Mouse (Mus musculus): Measurements from ENCODE around the gene Ryr1. TPM values are rescaled to one million over a fixed set of nuclear protein-coding genes. Genes with fewer than 3 reads are reported as not detected.

Ryr1 gene
- polyA plus RNA-seq, 1 experiment from 2014 or later, result 0.14 TPM

GRCm38 (mm10) chr7:28957997-28958725 lies 166.8 kb downstream of the Ryr1 start:
- Histone ChIP-seq H3K27me3 (replicated peaks) (no peaks in the 10 kb centered on the region), H3K36me3 (peaks cover 8% of the 10 kb centered on the region; the same call in 1 of the 2 replicates), H3K4me2 (peak overlapping the region; percentile 99), H3K27ac (ENCODE audit: poor library complexity, severe bottlenecking) (peak overlapping the region; percentile 58; the same call in 1 of the 2 replicates), H3K4me3 (no peak overlapping the region), H3K9me3 (replicated peaks) (no peaks in the 10 kb centered on the region), H3K4me1 (replicated peaks) (peaks cover 72% of the 10 kb centered on the region), H3K9ac (peak overlapping the region; percentile 52; the same call in 1 of the 2 replicates)
- ATAC-seq (ENCODE audit: insufficient number of reproducible peaks, low FRiP score), result no peak
- WGBS, result 36% methylated on average over 1 of the region's 1 CpGs

GRCm38 (mm10) chr7:28957286-28957685 lies 167.7 kb downstream of the Ryr1 start:
- no peaks in the 10 kb centered on the region for H3K27me3 ChIP-seq (replicated peaks)
- H3K36me3 ChIP-seq, result peaks cover 8% of the 10 kb centered on the region; the same call in 1 of the 2 replicates
- ATAC-seq (ENCODE audit: insufficient number of reproducible peaks, low FRiP score), result no peak
- WGBS, result 58% methylated on average over 6 of the region's 6 CpGs
- peaks cover 81% of the 10 kb centered on the region for H3K4me1 ChIP-seq (replicated peaks)
- H3K9ac ChIP-seq, result peak overlapping the region; percentile 44
- peak overlapping the region; percentile 27 for H3K4me2 ChIP-seq
- no peaks in the 10 kb centered on the region for H3K9me3 ChIP-seq (replicated peaks)
- H3K27ac ChIP-seq (ENCODE audit: poor library complexity, severe bottlenecking), result peak overlapping the region; percentile 58
- H3K4me3 ChIP-seq, result no peak overlapping the region

- Histone ChIP-seq H3K4me3 (no peak overlapping the region), H3K36me3 (peaks cover 8% of the 10 kb centered on the region; the same call in 1 of the 2 replicates), H3K9ac (no peak overlapping the region), H3K27me3 (replicated peaks) (no peaks in the 10 kb centered on the region), H3K27ac (ENCODE audit: poor library complexity, severe bottlenecking) (peak overlapping the region; percentile 77; the same call in 1 of the 2 replicates), H3K4me2 (no peak overlapping the region), H3K4me1 (replicated peaks) (peaks cover 91% of the 10 kb centered on the region), H3K9me3 (replicated peaks) (no peaks in the 10 kb centered on the region)
- 86% methylated on average over 1 of the region's 1 CpGs for WGBS
- ATAC-seq (ENCODE audit: insufficient number of reproducible peaks, low FRiP score), result no peak
Observed at GRCm38 (mm10) chr7:28956270-28956669, 168.7 kb downstream of the Ryr1 start.

- Histone ChIP-seq H3K4me3 (no peak overlapping the region), H3K9me3 (replicated peaks) (no peaks in the 10 kb centered on the region), H3K27ac (ENCODE audit: poor library complexity, severe bottlenecking) (peak overlapping the region; percentile 77), H3K9ac (peak overlapping the region; percentile 50), H3K27me3 (replicated peaks) (no peaks in the 10 kb centered on the region), H3K4me1 (replicated peaks) (peaks cover 94% of the 10 kb centered on the region), H3K4me2 (peak overlapping the region; percentile 13; the same call in 1 of the 2 replicates), H3K36me3 (peaks cover 10% of the 10 kb centered on the region; the same call in 1 of the 2 replicates)
- ATAC-seq (ENCODE audit: insufficient number of reproducible peaks, low FRiP score), result no peak; the same call in 1 of the 2 replicates
- WGBS, result 42% methylated on average over 5 of the region's 5 CpGs
Observed at GRCm38 (mm10) chr7:28955295-28955897, 169.6 kb downstream of the Ryr1 start.

GRCm38 (mm10) chr7:28954773-28955172 lies 170.2 kb downstream of the Ryr1 start:
- ATAC-seq (ENCODE audit: insufficient number of reproducible peaks, low FRiP score), result no peak
- Histone ChIP-seq H3K4me3 (no peak overlapping the region), H3K27ac (ENCODE audit: poor library complexity, severe bottlenecking) (peak overlapping the region; percentile 77), H3K36me3 (peaks cover 17% of the 10 kb centered on the region; the same call in 1 of the 2 replicates), H3K9ac (peak overlapping the region; percentile 50), H3K4me2 (no peak overlapping the region), H3K27me3 (replicated peaks) (no peaks in the 10 kb centered on the region), H3K9me3 (replicated peaks) (no peaks in the 10 kb centered on the region), H3K4me1 (replicated peaks) (peaks cover 94% of the 10 kb centered on the region)
- WGBS, result 81% methylated on average over 4 of the region's 4 CpGs

GRCm38 (mm10) chr7:28953476-28954376 lies 171.3 kb downstream of the Ryr1 start:
- H3K9ac ChIP-seq, result peak overlapping the region; percentile 65
- H3K4me1 ChIP-seq (replicated peaks), result peaks cover 94% of the 10 kb centered on the region
- H3K27me3 ChIP-seq (replicated peaks), result no peaks in the 10 kb centered on the region
- H3K27ac ChIP-seq (ENCODE audit: poor library complexity, severe bottlenecking), result peak overlapping the region; percentile 89
- ATAC-seq (ENCODE audit: insufficient number of reproducible peaks, low FRiP score), result peak; percentile 42; the same call in 1 of the 2 replicates
- peak overlapping the region; percentile 51 for H3K4me2 ChIP-seq
- peaks cover 24% of the 10 kb centered on the region; the same call in 1 of the 2 replicates for H3K36me3 ChIP-seq
- no peak overlapping the region for H3K4me3 ChIP-seq
- 4% methylated on average over 2 of the region's 2 CpGs for WGBS
- H3K9me3 ChIP-seq (replicated peaks), result no peaks in the 10 kb centered on the region

MicroRNAs encoded within 50 kb of the gene (microRNA counts, 519-probe panel; counts per million panel counts)
- not detected for microRNA mmu-miR-1963

Small RNA genes lying within 50 kb of the gene (microRNA-seq; reads per million reads assigned to microRNA genes)
- gene Gm44408 (not detected), gene Mir1963 (not detected)

Other genes with a start within 250 kb of the Ryr1 start
- gene Capn12, start 243.8 kb downstream of the Ryr1 start, polyA plus RNA-seq (2016; fragmentation: Nextera tagmentation; extraction: Ambion mirVana), result 0.17 and 0.27 TPM in 2 replicates
- gene Actn4, start 162.8 kb downstream of the Ryr1 start, polyA plus RNA-seq (2016; fragmentation: Nextera tagmentation; extraction: Ambion mirVana), result 317 and 318 TPM in 2 replicates
- 254 and 255 TPM in 2 replicates for gene Eif3k, start 143.3 kb downstream of the Ryr1 start, polyA plus RNA-seq (2016; fragmentation: Nextera tagmentation; extraction: Ambion mirVana)
- gene Map4k1, start 143.1 kb downstream of the Ryr1 start, polyA plus RNA-seq (2016; fragmentation: Nextera tagmentation; extraction: Ambion mirVana), result 5.8 and 6.5 TPM in 2 replicates
- 0.71 and 0.95 TPM in 2 replicates for gene Rasgrp4, start 9.7 kb upstream of the Ryr1 start, polyA plus RNA-seq (2016; fragmentation: Nextera tagmentation; extraction: Ambion mirVana)
- gene Fam98c, start 31.1 kb upstream of the Ryr1 start, polyA plus RNA-seq (2016; fragmentation: Nextera tagmentation; extraction: Ambion mirVana), result 13.5 TPM in 2 replicates
- 0.21 and 0.41 TPM in 2 replicates for gene Ggn, start 45.0 kb upstream of the Ryr1 start, polyA plus RNA-seq (2016; fragmentation: Nextera tagmentation; extraction: Ambion mirVana)
- 1.6 and 2.1 TPM in 2 replicates for gene Spred3, start 45.2 kb upstream of the Ryr1 start, polyA plus RNA-seq (2016; fragmentation: Nextera tagmentation; extraction: Ambion mirVana)
- 221 and 225 TPM in 2 replicates for gene Psmd8, start 55.5 kb upstream of the Ryr1 start, polyA plus RNA-seq (2016; fragmentation: Nextera tagmentation; extraction: Ambion mirVana)
- 0.38 and 0.44 TPM in 2 replicates for gene Catsperg1, start 88.9 kb upstream of the Ryr1 start, polyA plus RNA-seq (2016; fragmentation: Nextera tagmentation; extraction: Ambion mirVana)
- 3.4 and 4.3 TPM in 2 replicates for gene Kcnk6, start 107.3 kb upstream of the Ryr1 start, polyA plus RNA-seq (2016; fragmentation: Nextera tagmentation; extraction: Ambion mirVana)
- gene Yif1b, start 113.2 kb upstream of the Ryr1 start, polyA plus RNA-seq (2016; fragmentation: Nextera tagmentation; extraction: Ambion mirVana), result 99.4 and 104 TPM in 2 replicates
- gene 2200002D01Rik, start 123.3 kb upstream of the Ryr1 start, polyA plus RNA-seq (2016; fragmentation: Nextera tagmentation; extraction: Ambion mirVana), result 9.2 and 11.7 TPM in 2 replicates
- 87.7 and 90.4 TPM in 2 replicates for gene Spint2, start 156.7 kb upstream of the Ryr1 start, polyA plus RNA-seq (2016; fragmentation: Nextera tagmentation; extraction: Ambion mirVana)
- gene Ppp1r14a, start 164.1 kb upstream of the Ryr1 start, polyA plus RNA-seq (2016; fragmentation: Nextera tagmentation; extraction: Ambion mirVana), result 13.2 and 13.9 TPM in 2 replicates
- gene Dpf1, start 178.8 kb upstream of the Ryr1 start, polyA plus RNA-seq (2016; fragmentation: Nextera tagmentation; extraction: Ambion mirVana), result 2.2 TPM in 2 replicates